Mouse (Mus musculus) G1E (cell line): ENCODE measurements around the gene Echdc1. TPM values are rescaled to one million over a fixed set of nuclear protein-coding genes. Genes with fewer than 3 reads are reported as not detected.

Source experiments
- ATAC-seq: 2 replicates; pipeline ENCODE4 v1.8.0; 2016; ENCODE audit warnings: mild to moderate bottlenecking; ENCODE audit not compliant: insufficient number of reproducible peaks, poor library complexity, low FRiP score, severe bottlenecking; ENCODE audit errors: extremely low read depth
- DNase-seq: peaks from one replicate; pipeline ENCODE4 v3.0.0; 2012; ENCODE audit warnings: low spot score
- H3K27me3 ChIP-seq: 2 replicates; pipeline ENCODE4 v1.6.1; 2012; ENCODE audit warnings: mild to moderate bottlenecking, low read length, inconsistent platforms; ENCODE audit not compliant: insufficient read depth
- H3K36me3 ChIP-seq: replicated peaks from 2 replicates; pipeline ENCODE3; 2012; ENCODE audit warnings: mild to moderate bottlenecking, inconsistent platforms
- H3K4me1 ChIP-seq: 2 replicates; pipeline ENCODE4 v1.6.1; 2012; ENCODE audit warnings: low read depth, low read length, inconsistent platforms, mixed read lengths; ENCODE audit not compliant: insufficient read depth
- H3K4me3 ChIP-seq: 2 replicates; pipeline ENCODE4 v1.5.1; 2012; ENCODE audit warnings: low read depth, mild to moderate bottlenecking, inconsistent platforms, low read length, moderate library complexity, mixed read lengths
- H3K9me3 ChIP-seq: replicated peaks from 2 replicates; pipeline ENCODE4 v1.6.1; 2012; ENCODE audit warnings: inconsistent platforms
- CTCF ChIP-seq: IDR thresholded peaks from 2 replicates; pipeline ENCODE4 v1.5.1; 2012; ENCODE audit warnings: low read depth, low read length, inconsistent platforms, mixed read lengths
- GATA1 ChIP-seq: IDR thresholded peaks from 2 replicates; pipeline ENCODE4 v1.6.1; 2012; ENCODE audit warnings: borderline replicate concordance, low read length, inconsistent platforms, mixed read lengths
- GATA2 ChIP-seq: IDR thresholded peaks from 2 replicates; pipeline ENCODE4 v1.6.1; 2012; ENCODE audit warnings: low read depth, low read length, inconsistent platforms, borderline replicate concordance
- POLR2AphosphoS5 ChIP-seq: IDR thresholded peaks from 2 replicates; pipeline ENCODE4 v1.6.1; 2012; ENCODE audit warnings: low read depth, low read length, inconsistent platforms; ENCODE audit not compliant: insufficient replicate concordance
- TAL1 ChIP-seq: conservative IDR thresholded peaks from 2 replicates; pipeline ENCODE4 v1.6.1; 2012; ENCODE audit warnings: low read depth, low read length, inconsistent platforms, mixed read lengths
- polyA plus RNA-seq: library from polyadenylated mRNA; stranded (reverse); fragments of >175 nt; gene quantifications from 2 replicates; pipeline ENCODE4 v1.2.3, GENCODE M21; 2012
- total RNA-seq, 2 experiments: library from RNA; stranded (forward) in 1 of 2; stranded (reverse) in 1 of 2; fragments of 200-1000 nt in 1 of 2; fragments of >200 nt in 1 of 2; fragmentation: Nextera tagmentation in 1 of 2; gene quantifications; 2 replicates each; pipeline ENCODE4 v1.2.3; 2014 to 2017

Gene Echdc1
- total and polyA plus RNA-seq, 3 experiments: 3.7 to 73.6 (median 39.5) TPM

DNA sequence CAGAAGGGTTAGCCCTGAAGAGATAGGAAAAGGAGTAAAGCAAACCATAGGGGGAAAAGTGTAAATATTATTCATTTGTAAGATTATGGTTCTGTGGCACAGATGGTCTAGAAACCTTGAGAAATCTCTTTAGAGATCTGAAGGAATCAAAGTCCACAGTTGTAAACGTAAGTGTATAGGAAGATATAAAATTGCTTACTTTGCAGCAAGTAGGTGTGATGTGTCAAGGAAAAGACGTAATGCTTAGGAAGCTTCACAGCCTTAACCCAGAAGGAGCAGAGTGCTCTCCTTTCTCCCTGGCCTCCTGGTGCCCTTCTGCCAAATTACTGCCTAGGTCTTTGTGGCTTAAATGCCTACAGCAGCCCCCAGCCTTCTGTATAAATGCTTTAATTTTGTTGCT, 11.9 kb downstream of the Echdc1 start:
- H3K4me1 ChIP-seq: no peaks in the 10 kb centered on the region
- H3K9me3 ChIP-seq: no peaks in the 10 kb centered on the region
- TF ChIP-seq POLR2AphosphoS5 (no peak), GATA2 (no peak), TAL1 (no peak), CTCF (no peak), GATA1 (no peak)
- ATAC-seq (no peak), DNase-seq (no peak)
- H3K4me3 ChIP-seq: no peak overlapping the region
- peaks cover 28% of the 10 kb centered on the region for H3K36me3 ChIP-seq
- H3K27me3 ChIP-seq: no peaks in the 10 kb centered on the region

DNA sequence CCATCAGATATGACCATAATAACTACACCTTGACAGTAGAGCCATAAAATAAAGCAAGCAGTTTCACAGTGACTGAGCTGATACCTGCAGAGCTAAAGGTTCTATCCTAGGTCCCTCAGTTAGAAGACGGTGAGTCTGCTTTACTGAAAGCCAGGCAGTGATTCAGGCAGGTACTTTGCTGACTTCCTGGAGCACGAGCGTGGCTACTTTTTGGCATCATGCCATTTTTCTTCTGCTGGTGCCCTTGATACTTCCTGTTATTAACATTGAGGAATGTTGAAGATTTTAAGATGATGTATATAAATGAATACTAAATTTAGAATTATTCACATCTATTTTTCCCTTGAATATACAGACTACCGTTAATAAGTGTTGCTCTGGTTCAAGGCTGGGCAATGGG, 20.9 kb downstream of the Echdc1 start:
- no peak for ATAC-seq
- no peaks in the 10 kb centered on the region for H3K4me1 ChIP-seq
- H3K27me3 ChIP-seq: no peaks in the 10 kb centered on the region
- no peaks in the 10 kb centered on the region for H3K9me3 ChIP-seq
- DNase-seq: no peak
- peaks cover 42% of the 10 kb centered on the region for H3K36me3 ChIP-seq
- no peak overlapping the region for H3K4me3 ChIP-seq
- TF ChIP-seq TAL1: no peak
- TF ChIP-seq CTCF: no peak
- no peak for TF ChIP-seq GATA2
- TF ChIP-seq POLR2AphosphoS5: no peak
- TF ChIP-seq GATA1: no peak

DNA sequence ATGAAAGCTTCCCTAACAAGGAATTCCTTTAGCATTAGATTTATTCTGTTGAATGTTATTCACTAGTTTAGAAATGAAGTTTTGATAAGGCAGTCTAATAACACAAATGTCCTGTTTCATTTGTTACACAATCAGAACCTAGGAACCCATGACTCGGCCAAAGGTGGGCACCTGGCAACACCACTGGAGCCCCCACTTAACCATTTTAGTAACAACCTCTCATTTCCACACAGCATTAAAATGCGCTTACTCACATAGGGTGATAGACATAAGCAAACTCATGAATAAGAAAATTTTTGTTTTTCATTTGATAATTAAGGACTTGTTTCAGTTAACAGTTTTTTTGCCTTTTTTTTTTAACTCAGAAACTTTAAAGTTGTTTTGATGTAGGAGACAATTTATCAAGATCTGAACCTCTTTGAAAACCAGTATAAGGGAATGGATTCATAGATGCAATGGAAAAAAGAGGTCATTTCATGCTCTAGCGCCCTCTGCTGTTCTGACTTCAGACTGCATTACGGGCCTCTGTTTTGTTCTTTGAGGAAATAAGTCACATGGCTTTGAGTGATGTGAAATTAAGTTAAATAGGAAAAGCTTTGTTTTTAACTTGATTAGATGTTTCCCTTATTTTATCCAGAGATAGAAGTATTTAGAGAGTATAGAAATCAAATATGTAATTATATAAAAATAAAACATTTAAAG, 25.5 kb downstream of the Echdc1 start:
- Histone ChIP-seq H3K36me3 (peaks cover 52% of the 10 kb centered on the region), H3K4me1 (no peaks in the 10 kb centered on the region), H3K9me3 (no peaks in the 10 kb centered on the region), H3K27me3 (no peaks in the 10 kb centered on the region), H3K4me3 (no peak overlapping the region)
- DNase-seq: no peak
- TF ChIP-seq CTCF (peak; percentile 62), TAL1 (no peak), POLR2AphosphoS5 (no peak)
- peak; percentile 45 for ATAC-seq

DNA sequence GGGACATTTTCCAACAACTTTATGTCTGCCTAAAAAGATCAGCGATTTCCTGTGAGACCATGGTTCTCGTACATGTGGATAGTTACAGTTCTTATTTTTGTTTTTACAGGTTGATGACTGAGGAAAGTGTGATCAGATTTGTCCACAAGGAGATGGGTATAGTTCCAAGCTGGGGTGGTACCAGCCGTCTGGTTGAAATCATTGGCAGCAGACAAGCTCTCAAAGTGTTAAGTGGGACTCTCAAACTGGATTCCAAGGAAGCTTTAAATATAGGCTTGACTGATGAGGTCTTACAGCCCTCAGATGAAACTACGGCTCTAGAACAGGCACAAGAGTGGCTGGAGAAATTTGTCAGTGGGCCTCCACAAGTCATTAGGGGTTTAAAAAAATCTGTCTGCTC, 31.3 kb downstream of the Echdc1 start:
- no peaks in the 10 kb centered on the region for H3K27me3 ChIP-seq
- H3K4me3 ChIP-seq: no peak overlapping the region
- no peak for DNase-seq
- H3K36me3 ChIP-seq: peaks cover 57% of the 10 kb centered on the region
- no peak for ATAC-seq
- no peaks in the 10 kb centered on the region for H3K9me3 ChIP-seq
- no peaks in the 10 kb centered on the region for H3K4me1 ChIP-seq
- TF ChIP-seq TAL1 (no peak), GATA1 (no peak), CTCF (no peak), GATA2 (no peak), POLR2AphosphoS5 (no peak)

DNA sequence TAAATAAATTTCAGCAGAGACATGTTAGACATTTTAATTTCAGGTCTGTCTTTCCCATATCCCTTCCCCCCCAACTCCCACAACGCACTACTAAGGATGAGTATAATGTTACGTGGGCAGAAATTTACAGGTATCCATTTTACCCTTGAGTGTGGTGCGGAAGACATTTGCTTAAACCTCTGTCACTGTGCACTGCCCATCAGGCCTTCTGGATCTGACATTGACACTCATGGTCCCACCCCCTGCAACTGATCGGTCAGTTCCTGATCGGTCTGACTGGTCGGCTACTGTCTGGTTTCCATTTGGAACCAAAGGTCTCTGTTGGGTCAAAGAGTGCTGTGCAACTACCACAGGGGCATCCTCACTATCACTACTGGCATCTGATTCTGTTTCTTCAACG, 33.7 kb downstream of the Echdc1 start:
- H3K4me3 ChIP-seq: no peak overlapping the region
- no peaks in the 10 kb centered on the region for H3K9me3 ChIP-seq
- H3K4me1 ChIP-seq: no peaks in the 10 kb centered on the region
- H3K36me3 ChIP-seq: peaks cover 58% of the 10 kb centered on the region
- no peaks in the 10 kb centered on the region for H3K27me3 ChIP-seq
- no peak for ATAC-seq
- no peak for DNase-seq
- TF ChIP-seq GATA1: no peak
- TF ChIP-seq GATA2: no peak
- no peak for TF ChIP-seq POLR2AphosphoS5
- TF ChIP-seq CTCF: no peak
- TF ChIP-seq TAL1: no peak

DNA sequence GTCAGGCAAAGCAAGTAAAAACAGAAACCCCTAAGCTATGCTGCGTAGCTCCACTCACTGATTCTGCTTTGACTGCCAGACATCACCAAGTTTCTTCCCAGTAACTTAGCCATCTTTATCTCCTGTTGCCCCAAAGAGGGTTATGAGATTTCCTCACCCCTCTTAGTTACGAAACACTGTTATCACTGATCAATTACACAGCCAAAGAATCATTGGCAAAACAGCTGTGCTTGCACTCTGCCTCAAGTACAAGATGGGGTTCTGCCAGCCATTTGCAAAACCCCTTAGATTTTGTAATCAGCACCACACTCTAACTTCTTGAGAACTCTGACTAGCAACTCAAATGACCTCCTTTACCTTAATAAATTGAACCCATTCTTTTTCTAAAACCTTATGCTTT, 38.5 kb downstream of the Echdc1 start:
- Histone ChIP-seq H3K4me3 (no peak overlapping the region), H3K4me1 (no peaks in the 10 kb centered on the region), H3K36me3 (peaks cover 48% of the 10 kb centered on the region), H3K9me3 (no peaks in the 10 kb centered on the region), H3K27me3 (no peaks in the 10 kb centered on the region)
- DNase-seq (no peak), ATAC-seq (no peak)
- TF ChIP-seq CTCF (no peak), GATA1 (no peak), TAL1 (no peak), GATA2 (no peak), POLR2AphosphoS5 (no peak)
